Mouse (Mus musculus): ENCODE results near the gene Rps6. TPM values are rescaled to one million over a fixed set of nuclear protein-coding genes. Genes with fewer than 3 reads are reported as not detected.
"Not testable (repeated sequence)": the region's sequence is repeated elsewhere in the genome, so short reads cannot be mapped to it uniquely, and the experiment has no call there.

The Rps6 gene
- polyA plus RNA-seq, 1 experiment, result 2,131 TPM

GRCm38 (mm10) chr4:86847246-86847645 lies 10.0 kb downstream of the Rps6 start:
- Histone ChIP-seq H3K27me3 (ENCODE audit: control insufficient read depth, insufficient read depth, insufficient read length) (no peaks in the 10 kb centered on the region), H3K36me3 (ENCODE audit: control insufficient read depth, insufficient read depth) (peaks cover 10% of the 10 kb centered on the region), H3K79me2 (ENCODE audit: control insufficient read depth, insufficient read depth) (no peaks in the 10 kb centered on the region), H3ac (ENCODE audit: control insufficient read depth, insufficient read length) (no peak overlapping the region), H3K4me3 (no peak overlapping the region), H3K4me2 (ENCODE audit: low read depth) (no peak overlapping the region)
- TF ChIP-seq REST (IDR thresholded peaks at IDR 0.05; ENCODE audit: insufficient read depth, insufficient read length), result no peak

DNA sequence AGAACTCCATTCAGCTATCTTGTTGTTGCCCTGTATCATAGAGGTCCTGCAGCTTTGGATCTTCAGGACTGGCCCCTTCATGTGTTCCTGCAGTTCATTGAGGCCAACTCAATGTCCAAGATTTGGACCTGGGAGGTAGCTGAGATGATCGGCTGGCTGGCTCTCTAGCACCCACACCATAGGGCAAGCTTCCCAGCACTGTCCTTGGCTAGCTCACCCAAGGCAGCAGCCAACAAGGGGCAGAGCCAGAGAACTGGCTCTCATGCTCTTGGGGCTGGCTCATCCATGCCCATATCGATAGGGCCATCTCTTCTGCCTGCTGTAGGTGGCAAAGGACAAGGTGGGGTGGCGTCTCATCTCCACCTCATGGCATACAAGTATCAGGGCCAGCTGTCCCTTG lies 11.8 kb downstream of the Rps6 start:
- H3K36me3 ChIP-seq (ENCODE audit: control insufficient read depth, insufficient read depth), result peaks cover 10% of the 10 kb centered on the region
- no peak overlapping the region for H3ac ChIP-seq (ENCODE audit: control insufficient read depth, insufficient read length)
- H3K4me2 ChIP-seq (ENCODE audit: low read depth), result no peak overlapping the region
- no peaks in the 10 kb centered on the region for H3K27me3 ChIP-seq (ENCODE audit: control insufficient read depth, insufficient read depth, insufficient read length)
- no peak overlapping the region for H3K4me3 ChIP-seq
- H3K79me2 ChIP-seq (ENCODE audit: control insufficient read depth, insufficient read depth), result no peaks in the 10 kb centered on the region
- TF ChIP-seq CEBPB (IDR thresholded peaks at IDR 0.05; ENCODE audit: insufficient read depth, poor library complexity, severe bottlenecking) (no peak), SRF (IDR thresholded peaks at IDR 0.05; ENCODE audit: control insufficient read depth, insufficient read length, low read depth) (no peak), TCF3 (IDR thresholded peaks at IDR 0.05; ENCODE audit: insufficient read length, low read depth) (no peak), POLR2AphosphoS2 (IDR thresholded peaks at IDR 0.05; ENCODE audit: insufficient read length, low read depth) (no peak), MYOD1 (IDR thresholded peaks at IDR 0.05; ENCODE audit: control insufficient read depth in 1 of 3, insufficient read length in 2 of 3, low read depth in 2 of 3) (no peak), E2F4 (IDR thresholded peaks at IDR 0.05; ENCODE audit: insufficient read depth) (no peak), USF1 (IDR thresholded peaks at IDR 0.05; ENCODE audit: low read depth) (no peak), TCF12 (IDR thresholded peaks at IDR 0.05; ENCODE audit: insufficient read depth, poor library complexity, severe bottlenecking) (no peak), MYOG (IDR thresholded peaks at IDR 0.05; ENCODE audit: control insufficient read depth in 1 of 3, insufficient read depth in 1 of 3, insufficient read length in 2 of 3, low read depth in 2 of 3) (no peak)

- not testable (repeated sequence) for H3ac ChIP-seq (ENCODE audit: control insufficient read depth, insufficient read length); H3K79me2 ChIP-seq (ENCODE audit: control insufficient read depth, insufficient read depth); H3K4me3 ChIP-seq; H3K4me2 ChIP-seq (ENCODE audit: low read depth); H3K27me3 ChIP-seq (ENCODE audit: control insufficient read depth, insufficient read depth, insufficient read length)
- H3K36me3 ChIP-seq (ENCODE audit: control insufficient read depth, insufficient read depth), result peaks cover 31% of the 10 kb centered on the region
These were observed 16.1 kb downstream of the Rps6 start for GRCm38 (mm10) chr4:86841141-86841540.

- H3K27me3 ChIP-seq (ENCODE audit: control insufficient read depth, insufficient read depth, insufficient read length), result no peaks in the 10 kb centered on the region
- no peaks in the 10 kb centered on the region for H3K79me2 ChIP-seq (ENCODE audit: control insufficient read depth, insufficient read depth)
- no peak for TF ChIP-seq TCF3 (IDR thresholded peaks at IDR 0.05; ENCODE audit: insufficient read length, low read depth)
- no peak overlapping the region for H3K4me2 ChIP-seq (ENCODE audit: low read depth)
- H3ac ChIP-seq (ENCODE audit: control insufficient read depth, insufficient read length), result no peak overlapping the region
- no peak overlapping the region for H3K4me3 ChIP-seq
- peaks cover 38% of the 10 kb centered on the region for H3K36me3 ChIP-seq (ENCODE audit: control insufficient read depth, insufficient read depth)
These were observed 25.3 kb downstream of the Rps6 start for GRCm38 (mm10) chr4:86831896-86832295.

DNA sequence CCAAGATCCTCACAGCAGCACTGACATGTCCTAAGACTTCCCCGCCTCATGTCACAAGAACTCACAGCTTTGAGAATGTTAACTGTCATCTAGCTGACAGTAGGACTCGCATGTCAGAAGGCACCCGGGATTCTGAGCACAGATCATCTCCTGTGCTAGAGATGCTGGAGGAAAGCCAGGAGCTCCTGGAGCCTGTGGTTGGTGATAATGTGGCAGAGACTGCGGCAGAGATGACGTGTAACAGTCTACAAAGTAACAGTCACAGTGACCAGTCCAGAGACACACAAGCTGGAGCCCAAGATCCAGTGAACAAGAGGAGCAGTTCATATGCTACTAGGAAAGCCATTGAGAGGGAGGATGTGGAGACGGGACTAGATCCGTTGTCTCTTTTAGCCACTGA lies 32.1 kb downstream of the Rps6 start:
- no peaks in the 10 kb centered on the region for H3K79me2 ChIP-seq (ENCODE audit: control insufficient read depth, insufficient read depth)
- TF ChIP-seq POLR2AphosphoS2 (IDR thresholded peaks at IDR 0.05; ENCODE audit: insufficient read length, low read depth) (no peak), REST (IDR thresholded peaks at IDR 0.05; ENCODE audit: insufficient read depth, insufficient read length) (no peak), E2F4 (IDR thresholded peaks at IDR 0.05; ENCODE audit: insufficient read depth) (no peak), USF1 (IDR thresholded peaks at IDR 0.05; ENCODE audit: low read depth) (no peak), TCF3 (IDR thresholded peaks at IDR 0.05; ENCODE audit: insufficient read length, low read depth) (no peak)
- no peak overlapping the region for H3ac ChIP-seq (ENCODE audit: control insufficient read depth, insufficient read length)
- H3K4me2 ChIP-seq (ENCODE audit: low read depth), result no peak overlapping the region
- H3K27me3 ChIP-seq (ENCODE audit: control insufficient read depth, insufficient read depth, insufficient read length), result no peaks in the 10 kb centered on the region
- H3K36me3 ChIP-seq (ENCODE audit: control insufficient read depth, insufficient read depth), result peaks cover 43% of the 10 kb centered on the region
- H3K4me3 ChIP-seq, result no peak overlapping the region

DNA sequence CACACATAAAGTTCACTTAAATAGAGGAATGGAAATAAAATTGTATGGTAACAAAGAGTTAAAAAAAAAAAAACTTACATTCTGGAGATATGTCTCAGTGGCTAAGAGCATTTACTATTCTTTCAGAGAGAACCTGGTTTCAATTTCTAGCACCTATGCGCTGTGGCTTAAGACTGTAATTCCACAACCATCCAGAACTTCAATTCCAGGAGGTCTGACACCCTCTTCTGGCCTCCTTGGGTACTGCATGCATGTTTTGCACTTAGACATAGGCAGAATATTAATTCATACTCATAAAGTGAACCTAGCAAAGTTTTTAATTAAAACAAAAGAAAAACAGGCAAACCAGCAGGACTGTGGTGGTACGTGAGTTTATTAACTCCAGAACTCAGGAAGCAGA lies 34.0 kb downstream of the Rps6 start:
- H3K4me3 ChIP-seq, result no peak overlapping the region
- H3K79me2 ChIP-seq (ENCODE audit: control insufficient read depth, insufficient read depth), result no peaks in the 10 kb centered on the region
- peaks cover 29% of the 10 kb centered on the region for H3K36me3 ChIP-seq (ENCODE audit: control insufficient read depth, insufficient read depth)
- no peak overlapping the region for H3K4me2 ChIP-seq (ENCODE audit: low read depth)
- TF ChIP-seq MYOD1 (IDR thresholded peaks at IDR 0.05; ENCODE audit: control insufficient read depth in 1 of 3, insufficient read length in 2 of 3, low read depth in 2 of 3), result no peak
- no peak for TF ChIP-seq USF1 (IDR thresholded peaks at IDR 0.05; ENCODE audit: low read depth)
- TF ChIP-seq CEBPB (IDR thresholded peaks at IDR 0.05; ENCODE audit: insufficient read depth, poor library complexity, severe bottlenecking), result no peak
- TF ChIP-seq MYOG (IDR thresholded peaks at IDR 0.05; ENCODE audit: control insufficient read depth in 1 of 3, insufficient read depth in 1 of 3, insufficient read length in 2 of 3, low read depth in 2 of 3), result no peak
- no peak for TF ChIP-seq TCF12 (IDR thresholded peaks at IDR 0.05; ENCODE audit: insufficient read depth, poor library complexity, severe bottlenecking)
- no peak for TF ChIP-seq MAX (IDR thresholded peaks at IDR 0.05; ENCODE audit: low read depth)
- TF ChIP-seq E2F4 (IDR thresholded peaks at IDR 0.05; ENCODE audit: insufficient read depth), result no peak
- no peak for TF ChIP-seq POLR2A (IDR thresholded peaks at IDR 0.05; ENCODE audit: insufficient read length, low read depth)
- TF ChIP-seq REST (IDR thresholded peaks at IDR 0.05; ENCODE audit: insufficient read depth, insufficient read length), result no peak
- no peak for TF ChIP-seq TCF3 (IDR thresholded peaks at IDR 0.05; ENCODE audit: insufficient read length, low read depth)
- no peak for TF ChIP-seq SRF (IDR thresholded peaks at IDR 0.05; ENCODE audit: control insufficient read depth, insufficient read length, low read depth)
- no peak for TF ChIP-seq POLR2AphosphoS2 (IDR thresholded peaks at IDR 0.05; ENCODE audit: insufficient read length, low read depth)
- H3ac ChIP-seq (ENCODE audit: control insufficient read depth, insufficient read length), result no peak overlapping the region
- H3K27me3 ChIP-seq (ENCODE audit: control insufficient read depth, insufficient read depth, insufficient read length), result no peaks in the 10 kb centered on the region
